Mouse (Mus musculus) thymus, adult 18-20 months (tissue): ENCODE data around the gene Epm2aip1.

ENCODE experiments used
- DNase-seq, 2 experiments: peaks; one replicate each; pipeline ENCODE4 v3.0.0; 2022; ENCODE audit warnings: mixed read lengths in 2 of 2

The Epm2aip1 gene

GRCm38 (mm10) chr9:111287956-111288355, 16.2 kb downstream of the Epm2aip1 start:
- no peak for DNase-seq

DNA sequence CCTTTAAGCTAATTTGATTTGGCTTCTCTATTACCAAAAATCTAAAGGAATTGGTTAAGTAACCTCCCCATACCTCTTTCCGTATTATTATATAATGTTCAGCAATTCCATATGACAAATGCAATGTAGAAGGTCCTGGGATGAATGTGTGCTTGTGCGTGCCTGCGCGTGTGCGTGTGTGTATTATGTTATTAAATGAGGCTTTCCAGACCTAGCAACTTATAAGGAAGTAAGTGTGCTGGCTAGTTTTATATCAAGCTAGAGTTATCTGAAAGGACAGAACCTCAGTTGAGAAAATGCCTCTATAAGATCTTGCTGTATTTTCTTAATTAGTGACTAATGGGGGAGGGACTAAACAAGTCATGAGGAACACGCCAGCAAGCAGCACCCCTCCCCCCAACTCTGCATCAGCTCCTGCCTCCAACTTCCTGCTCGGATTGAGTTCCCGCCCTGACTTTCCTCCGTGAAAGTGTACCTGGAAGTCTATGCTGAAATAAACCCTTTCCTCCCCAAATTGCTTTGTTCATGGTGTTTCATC, 17.6 kb downstream of the Epm2aip1 start:
- no peak for DNase-seq

DNA sequence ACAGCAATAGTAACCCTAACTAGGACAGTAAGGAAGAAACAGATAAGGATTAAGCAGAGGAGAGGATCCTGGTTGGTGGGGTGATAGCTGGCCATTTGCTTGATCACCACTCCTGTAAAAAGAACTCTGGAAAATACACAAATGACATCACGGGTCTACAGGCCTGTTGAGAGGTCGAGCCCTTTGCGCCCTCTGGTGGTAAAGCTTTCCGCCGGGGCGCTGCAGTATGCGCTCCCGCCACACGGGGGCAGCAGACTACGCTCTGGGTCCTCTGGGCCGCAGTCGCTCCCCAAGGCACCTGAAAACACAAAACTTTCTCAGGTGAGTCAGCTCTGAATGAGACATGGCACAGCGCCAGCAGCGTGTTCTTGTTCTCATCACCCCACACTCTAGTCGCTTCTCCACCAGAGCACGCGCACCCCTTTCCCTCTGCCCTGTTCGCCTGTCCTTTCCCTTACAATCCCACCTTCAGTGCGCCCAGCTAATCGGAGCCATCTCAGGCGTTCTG, 18.2 kb downstream of the Epm2aip1 start:
- DNase-seq: peak; percentile 66 to 69

DNA sequence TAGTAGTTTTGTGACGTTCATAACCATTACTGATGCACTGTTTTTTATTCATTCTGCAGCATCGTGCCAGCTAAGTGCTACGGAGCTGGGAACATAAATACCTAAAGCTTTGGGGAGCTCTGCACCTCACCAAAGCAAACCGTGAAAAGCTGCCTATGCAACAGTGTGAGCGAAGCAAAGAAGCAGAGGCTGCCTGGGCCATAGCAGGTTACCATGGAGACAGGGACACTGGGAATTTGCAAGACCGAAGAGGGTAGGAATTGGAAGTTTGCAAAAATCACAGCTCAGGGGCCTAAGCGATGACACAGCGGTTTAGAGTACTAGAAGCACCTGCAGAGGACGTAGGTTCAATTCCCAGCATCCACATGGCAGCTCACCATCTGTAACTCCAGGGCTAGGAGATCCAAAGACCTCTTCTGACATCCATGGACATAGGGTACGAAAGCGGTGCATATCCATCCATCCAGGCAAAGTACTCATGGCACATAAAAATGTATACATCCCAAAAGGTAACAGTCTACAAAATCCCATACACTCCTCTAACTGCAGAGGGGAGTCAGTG, 18.9 kb downstream of the Epm2aip1 start:
- DNase-seq: no peak

GRCm38 (mm10) chr9:111293234-111293633, 21.5 kb downstream of the Epm2aip1 start:
- DNase-seq: no peak

DNA sequence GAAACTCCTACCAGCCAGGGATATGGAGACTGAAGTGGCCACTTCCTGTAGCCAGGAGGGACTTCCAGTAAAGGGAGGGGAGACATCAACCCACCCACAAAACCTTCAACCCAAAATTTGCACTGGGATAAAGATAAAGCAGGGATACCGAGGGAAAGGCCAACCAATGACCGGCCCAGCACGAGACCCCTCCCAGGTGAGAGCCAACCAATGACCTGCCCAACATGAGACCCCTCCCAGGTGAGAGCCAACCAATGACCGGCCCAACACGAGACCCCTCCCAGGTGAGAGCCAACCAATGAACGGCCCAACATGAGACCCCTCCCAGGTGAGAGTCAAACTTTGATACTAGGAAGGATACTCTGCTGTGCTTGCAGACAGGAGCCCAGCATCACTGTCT, 23.2 kb downstream of the Epm2aip1 start:
- DNase-seq: no peak

DNA sequence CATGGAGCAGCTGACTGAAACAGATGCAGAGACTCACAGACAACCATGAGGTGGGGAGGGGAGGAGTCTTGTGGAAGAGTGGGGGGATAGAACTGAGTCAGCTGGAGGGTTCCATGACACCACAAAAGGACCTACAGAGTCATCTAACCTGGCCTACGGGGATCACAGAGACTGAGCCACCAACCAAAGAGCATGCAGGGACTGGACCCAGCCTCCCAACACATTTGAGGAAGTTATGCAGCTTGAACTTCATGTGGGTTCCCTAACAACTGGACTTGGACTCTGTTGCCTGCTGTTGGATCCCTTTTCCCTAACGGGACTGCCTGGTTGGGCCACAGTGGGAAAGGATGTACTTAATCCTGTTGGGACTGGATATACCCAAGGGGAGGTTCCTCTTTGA, 23.6 kb downstream of the Epm2aip1 start:
- DNase-seq: no peak

- no peak for DNase-seq
Measured at GRCm38 (mm10) chr9:111296433-111296832, 24.7 kb downstream of the Epm2aip1 start.

GRCm38 (mm10) chr9:111298606-111299005, 26.9 kb downstream of the Epm2aip1 start:
- DNase-seq: no peak

DNA sequence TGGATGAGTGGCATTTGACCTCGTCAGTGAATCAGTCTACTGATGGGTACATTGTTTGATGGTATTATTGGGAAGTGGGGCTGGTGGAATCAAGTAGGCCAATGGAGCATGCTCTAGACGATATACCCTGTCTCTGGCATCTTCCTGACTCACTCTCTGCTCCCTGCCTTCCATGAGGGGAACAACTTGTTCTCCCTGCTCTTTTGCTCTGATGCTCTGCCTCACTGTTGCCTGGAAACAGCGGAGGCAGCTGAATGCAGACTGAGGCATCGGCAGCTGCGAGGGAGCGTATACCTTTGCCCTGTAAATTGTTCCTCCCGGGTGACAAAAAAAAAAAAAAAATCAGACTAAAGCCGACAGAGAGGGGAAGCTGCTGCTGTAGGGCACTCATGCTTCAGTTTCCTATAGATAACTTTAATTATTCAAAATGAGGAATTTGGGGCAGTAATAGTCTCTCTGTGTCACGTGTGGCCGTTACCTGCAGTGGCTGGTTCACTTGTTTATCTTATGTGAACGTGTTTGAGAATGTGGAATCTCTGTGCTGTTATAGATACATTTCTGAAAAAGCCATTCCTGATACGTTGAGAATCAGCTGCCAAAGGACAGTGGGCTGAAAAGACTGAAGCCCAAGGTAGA, 30.6 kb downstream of the Epm2aip1 start:
- DNase-seq: no peak

DNA sequence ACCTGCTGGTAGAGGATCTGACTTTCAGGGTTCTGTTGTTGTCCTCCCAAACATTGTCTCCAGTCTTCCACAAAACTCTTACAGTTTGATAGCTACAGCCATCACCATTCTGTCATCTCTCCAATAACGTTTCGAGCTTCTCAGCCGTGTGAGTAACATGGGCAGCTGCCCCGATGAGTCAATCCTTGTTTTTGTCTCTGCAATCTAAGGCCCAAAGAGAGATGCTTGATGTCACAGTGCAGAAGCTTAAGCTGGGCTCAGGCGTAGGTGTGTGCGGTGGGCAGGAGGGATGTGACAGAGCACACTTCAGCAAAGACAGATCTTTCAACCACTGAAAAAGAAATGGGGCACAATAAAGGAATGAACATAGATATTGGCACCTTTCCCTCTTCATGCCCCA, 32.3 kb downstream of the Epm2aip1 start:
- no peak for DNase-seq

DNA sequence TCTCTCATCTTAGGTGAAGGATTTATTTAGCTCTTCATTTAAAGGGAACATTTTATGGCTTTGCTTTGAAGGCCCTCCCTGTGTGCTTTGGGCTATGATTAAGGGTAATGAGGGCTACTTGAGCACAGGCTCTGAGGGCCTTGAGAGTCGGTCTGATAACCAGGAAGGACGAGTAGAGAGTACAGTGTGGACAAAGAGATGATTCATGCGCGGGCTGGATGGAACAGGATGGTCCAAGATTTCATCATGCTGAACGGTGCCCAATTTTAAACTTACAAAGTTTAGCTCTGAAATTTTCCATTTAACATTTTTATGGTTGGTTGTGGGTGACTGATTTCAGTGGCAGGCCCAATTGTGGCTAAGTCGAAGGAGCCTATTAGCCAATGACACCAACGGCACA, 34.4 kb downstream of the Epm2aip1 start:
- DNase-seq: no peak

DNA sequence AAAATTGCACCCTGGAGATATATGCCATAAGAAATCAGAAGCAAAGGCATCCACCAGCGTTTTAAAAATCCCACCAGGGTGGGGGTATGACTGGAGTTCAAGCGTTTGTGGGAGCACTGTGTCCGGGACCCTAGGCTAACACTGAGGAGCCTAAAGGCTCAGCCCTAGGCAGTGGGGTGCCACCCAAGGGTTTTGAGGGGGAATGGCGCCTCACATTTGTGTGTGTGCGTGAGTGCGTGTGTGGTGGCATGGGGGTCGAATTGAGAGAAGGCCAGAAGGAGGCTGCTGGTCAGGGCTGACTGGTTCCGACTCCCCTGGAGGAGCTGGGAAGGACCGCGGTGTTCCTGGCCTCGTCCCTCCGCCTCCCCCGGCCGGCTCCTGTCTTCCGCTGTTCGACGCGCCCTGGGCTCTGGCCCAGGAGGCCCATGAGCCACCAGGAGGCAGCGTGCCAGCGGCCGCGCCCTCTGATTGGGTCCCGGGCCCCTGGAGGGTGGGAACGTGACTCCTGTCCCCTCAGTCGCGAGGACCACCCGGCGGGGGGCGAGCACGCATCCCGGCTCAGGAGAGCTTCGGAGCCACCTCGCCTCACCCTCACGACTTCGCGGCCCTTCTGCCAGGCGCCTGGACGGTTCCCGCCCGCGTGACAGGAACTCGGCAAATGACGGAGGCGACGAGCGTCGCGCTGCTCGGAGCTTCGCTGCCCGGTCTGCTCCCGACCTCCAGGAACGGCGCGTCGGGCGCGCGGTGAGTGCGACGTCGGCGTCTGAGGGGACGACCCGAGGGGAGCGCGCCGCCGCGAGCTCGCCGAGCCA, 39.5 kb downstream of the Epm2aip1 start, which contains the start of gene Trank1:
Gene Trank1 (plus strand): TSS at position 709 of the 812 bp plus-strand sequence.
- no peak for DNase-seq

- DNase-seq: no peak
Measured at GRCm38 (mm10) chr9:111311843-111312441, 40.2 kb downstream of the Epm2aip1 start.

GRCm38 (mm10) chr9:111312442-111313141, 40.9 kb downstream of the Epm2aip1 start:
- no peak for DNase-seq

- no peak for DNase-seq
Measured at GRCm38 (mm10) chr9:111313299-111313698, 41.6 kb downstream of the Epm2aip1 start.

DNA sequence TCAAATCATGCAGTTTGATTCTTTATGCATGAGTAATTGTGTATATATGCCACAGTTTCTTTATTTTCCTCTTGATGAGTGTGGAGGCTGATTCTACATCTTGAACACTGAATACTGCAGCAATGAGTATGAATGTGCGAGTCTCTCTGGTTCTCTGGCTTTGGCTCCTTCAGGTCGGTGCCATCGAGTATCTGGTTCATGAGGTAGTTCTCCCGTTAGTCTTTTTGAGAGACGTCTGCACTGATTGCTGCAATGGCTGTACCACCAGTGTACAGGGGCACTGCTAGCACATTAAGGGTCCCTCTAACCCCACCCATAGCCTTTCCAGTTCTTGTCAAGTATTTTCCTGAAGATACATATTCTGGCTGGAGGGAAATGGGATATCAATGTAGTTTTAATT, 42.1 kb downstream of the Epm2aip1 start:
- no peak for DNase-seq

DNA sequence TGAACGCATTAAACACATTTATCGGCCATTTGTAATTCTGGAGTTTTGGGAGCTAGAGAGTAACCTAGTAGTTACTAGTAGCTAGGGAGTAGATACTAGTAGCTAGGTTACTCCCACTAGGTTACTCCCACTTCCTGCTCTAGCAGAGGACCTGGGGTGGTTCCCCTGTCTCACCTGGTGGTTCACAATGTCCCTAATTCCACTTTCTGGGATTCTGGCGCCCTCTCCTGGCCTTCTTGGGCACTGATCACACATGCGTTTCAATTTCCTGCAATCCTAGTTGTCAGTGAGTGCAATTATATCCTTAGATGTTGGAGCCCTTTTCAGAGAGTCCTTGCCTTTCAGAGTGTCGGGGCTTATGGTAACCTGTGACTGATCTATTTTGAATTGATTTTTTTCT, 42.5 kb downstream of the Epm2aip1 start:
- no peak for DNase-seq

- DNase-seq: no peak
Measured at GRCm38 (mm10) chr9:111320912-111321311, 49.2 kb downstream of the Epm2aip1 start.

- no peak for DNase-seq
Measured at GRCm38 (mm10) chr9:111324881-111325280, 53.2 kb downstream of the Epm2aip1 start.
